Mouse (Mus musculus) liver, embryonic 16.5 days (tissue): ENCODE measurements around the gene Zswim2. TPM values are rescaled to one million over a fixed set of nuclear protein-coding genes. Genes with fewer than 3 reads are reported as not detected.
"Not testable (repeated sequence)": the region's sequence is repeated elsewhere in the genome, so short reads cannot be mapped to it uniquely, and the experiment has no call there.

ENCODE experiments used
- ATAC-seq: fragments of 200-750 bp; cut with Nextera tagmentation; 2 replicates; pipeline ENCODE4 v1.8.0; 2017; ENCODE audit warnings: low read depth, mild to moderate bottlenecking, moderate number of reproducible peaks, moderate library complexity
- H3K27ac ChIP-seq: fragments of 300-500 bp; sonication (generic); 2 replicates; pipeline ENCODE4 v1.5.1; 2014; ENCODE audit warnings: mild to moderate bottlenecking, low read length
- H3K27me3 ChIP-seq: fragments of 300-500 bp; sonication (generic); 2 replicates; pipeline ENCODE4 v1.6.1; 2014; ENCODE audit warnings: low read depth, low read length, mixed read lengths; ENCODE audit not compliant: control insufficient read depth, insufficient read depth
- H3K36me3 ChIP-seq: fragments of 300-500 bp; sonication (generic); 2 replicates; pipeline ENCODE4 v1.6.1; 2014; ENCODE audit warnings: mild to moderate bottlenecking; ENCODE audit not compliant: control insufficient read depth, insufficient read depth
- H3K4me1 ChIP-seq: fragments of 300-500 bp; sonication (generic); 2 replicates; pipeline ENCODE4 v1.6.1; 2014; ENCODE audit warnings: low read depth, low read length, mixed read lengths; ENCODE audit not compliant: control insufficient read depth
- H3K4me2 ChIP-seq: fragments of 300-500 bp; sonication (generic); 2 replicates; pipeline ENCODE4 v1.6.1; 2014; ENCODE audit warnings: low read depth, low read length, mixed read lengths
- H3K4me3 ChIP-seq: fragments of 300-500 bp; sonication (generic); 2 replicates; pipeline ENCODE4 v1.5.1; 2014; ENCODE audit warnings: low read depth, mild to moderate bottlenecking, low read length
- H3K9ac ChIP-seq: fragments of 300-500 bp; sonication (generic); 2 replicates; pipeline ENCODE4 v1.6.1; 2014; ENCODE audit warnings: low read depth, low read length
- H3K9me3 ChIP-seq: fragments of 300-500 bp; sonication (generic); replicated peaks from 2 replicates; pipeline ENCODE4 v1.6.1; 2016; ENCODE audit warnings: low read length; ENCODE audit not compliant: control insufficient read depth
- WGBS: fragments of 180-500 bp; shearing (Covaris S2); extraction: QIAGEN DNeasy Blood & Tissue Kit; methylation state at CpG from one replicate; pipeline ENCODE4 v1.1.7; 2014; ENCODE audit not compliant: insufficient replicate concordance; 5-methylcytosine and 5-hydroxymethylcytosine counted together
- polyA plus RNA-seq: library from polyadenylated mRNA; unstranded; fragments of >200 nt; fragmentation: Nextera tagmentation; extraction: Ambion mirVana; gene quantifications from 2 replicates; pipeline ENCODE4 v1.2.1, GENCODE M21; 2015

The Zswim2 gene
- polyA plus RNA-seq, result not detected in 2 replicates

DNA sequence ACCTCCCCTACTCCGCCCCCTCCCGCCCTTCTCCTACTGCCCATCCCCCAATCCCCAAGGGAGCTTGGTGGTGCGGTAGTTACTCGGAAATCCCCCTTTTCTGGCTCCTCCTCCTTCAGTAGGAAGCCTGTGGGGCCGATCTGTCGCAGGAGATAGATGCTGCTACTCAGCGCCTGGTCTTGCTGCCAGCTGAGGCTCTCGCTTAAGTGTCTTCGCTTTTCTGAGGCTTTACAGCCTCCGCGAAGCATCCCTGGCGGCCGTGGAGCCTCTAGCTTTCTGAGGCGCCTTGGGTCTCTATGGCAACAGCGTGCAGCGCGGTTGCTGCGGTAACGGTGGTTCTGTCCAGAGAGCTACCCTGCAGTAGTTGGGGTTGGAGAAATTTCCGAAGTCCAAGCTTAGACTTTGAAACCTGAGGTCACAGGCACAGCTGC, at the start of gene Zswim2:
TSS of gene Zswim2 (minus strand) at position 298 of the 431 bp plus-strand sequence.
- 1% methylated on average over 20 of the region's 20 CpGs for WGBS
- ATAC-seq, result no peak
- H3K4me2 ChIP-seq, result 0 out of 2 replicates have a peak within 1 kb of the TSS, but pooled peaks have one; percentile 30

DNA sequence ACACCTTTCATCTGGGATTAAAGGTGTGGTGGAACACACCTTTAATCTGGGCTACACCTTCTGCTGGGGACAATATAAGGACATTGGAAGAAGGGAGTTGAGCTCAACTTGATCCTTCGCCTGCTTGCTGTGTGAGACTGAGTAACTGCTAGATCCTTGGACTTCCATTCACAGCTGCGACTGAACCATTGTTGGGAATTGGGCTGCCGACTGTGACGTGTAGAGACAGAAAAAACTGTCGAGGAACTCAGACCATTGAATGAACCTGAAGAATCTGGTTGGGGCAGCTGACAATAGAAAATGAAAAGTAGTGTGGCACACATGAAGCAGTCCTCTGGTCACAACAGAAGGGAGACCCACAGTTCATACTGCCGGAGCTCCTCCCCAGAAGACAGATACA, 49.2 kb upstream of the Zswim2 start, which contains the start of gene Gm13691:
TSS of gene Gm13691 (plus strand) at position 301 of the 400 bp plus-strand sequence.
- H3K27ac ChIP-seq, H3K4me2 ChIP-seq, H3K4me1 ChIP-seq, H3K9me3 ChIP-seq, H3K36me3 ChIP-seq, ATAC-seq, H3K9ac ChIP-seq, H3K27me3 ChIP-seq, H3K4me3 ChIP-seq: not testable (repeated sequence)
- no CpG with 5 or more reads among the region's 6 CpGs for WGBS

More for the DNA sequence above, at the start of gene Zswim2:
- H3K27me3 ChIP-seq, result no peaks in the 10 kb centered on the region
- H3K36me3 ChIP-seq, result no peaks in the 10 kb centered on the region
- no peak within 1 kb of the TSS for H3K4me3 ChIP-seq
- H3K4me1 ChIP-seq, result no peaks in the 10 kb centered on the region
- H3K27ac ChIP-seq, result no peak within 1 kb of the TSS
- H3K9ac ChIP-seq, result no peak within 1 kb of the TSS
- no peaks in the 10 kb centered on the region for H3K9me3 ChIP-seq

DNA sequence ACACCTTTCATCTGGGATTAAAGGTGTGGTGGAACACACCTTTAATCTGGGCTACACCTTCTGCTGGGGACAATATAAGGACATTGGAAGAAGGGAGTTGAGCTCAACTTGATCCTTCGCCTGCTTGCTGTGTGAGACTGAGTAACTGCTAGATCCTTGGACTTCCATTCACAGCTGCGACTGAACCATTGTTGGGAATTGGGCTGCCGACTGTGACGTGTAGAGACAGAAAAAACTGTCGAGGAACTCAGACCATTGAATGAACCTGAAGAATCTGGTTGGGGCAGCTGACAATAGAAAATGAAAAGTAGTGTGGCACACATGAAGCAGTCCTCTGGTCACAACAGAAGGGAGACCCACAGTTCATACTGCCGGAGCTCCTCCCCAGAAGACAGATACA, 43.4 kb upstream of the Zswim2 start, which contains the start of gene Gm13697:
TSS of gene Gm13697 (plus strand) at position 301 of the 400 bp plus-strand sequence.
- not testable (repeated sequence) for ATAC-seq, H3K4me1 ChIP-seq, H3K36me3 ChIP-seq, H3K9ac ChIP-seq, H3K4me3 ChIP-seq, H3K27me3 ChIP-seq, H3K9me3 ChIP-seq, H3K27ac ChIP-seq, H3K4me2 ChIP-seq
- WGBS, result no CpG with 5 or more reads among the region's 6 CpGs

DNA sequence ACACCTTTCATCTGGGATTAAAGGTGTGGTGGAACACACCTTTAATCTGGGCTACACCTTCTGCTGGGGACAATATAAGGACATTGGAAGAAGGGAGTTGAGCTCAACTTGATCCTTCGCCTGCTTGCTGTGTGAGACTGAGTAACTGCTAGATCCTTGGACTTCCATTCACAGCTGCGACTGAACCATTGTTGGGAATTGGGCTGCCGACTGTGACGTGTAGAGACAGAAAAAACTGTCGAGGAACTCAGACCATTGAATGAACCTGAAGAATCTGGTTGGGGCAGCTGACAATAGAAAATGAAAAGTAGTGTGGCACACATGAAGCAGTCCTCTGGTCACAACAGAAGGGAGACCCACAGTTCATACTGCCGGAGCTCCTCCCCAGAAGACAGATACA, 37.6 kb upstream of the Zswim2 start, which contains the start of gene Gm13694:
TSS of gene Gm13694 (plus strand) at position 301 of the 400 bp plus-strand sequence.
- not testable (repeated sequence) for H3K4me3 ChIP-seq, ATAC-seq, H3K9ac ChIP-seq, H3K4me1 ChIP-seq, H3K9me3 ChIP-seq, H3K27ac ChIP-seq, H3K4me2 ChIP-seq, H3K27me3 ChIP-seq, H3K36me3 ChIP-seq
- no CpG with 5 or more reads among the region's 6 CpGs for WGBS

DNA sequence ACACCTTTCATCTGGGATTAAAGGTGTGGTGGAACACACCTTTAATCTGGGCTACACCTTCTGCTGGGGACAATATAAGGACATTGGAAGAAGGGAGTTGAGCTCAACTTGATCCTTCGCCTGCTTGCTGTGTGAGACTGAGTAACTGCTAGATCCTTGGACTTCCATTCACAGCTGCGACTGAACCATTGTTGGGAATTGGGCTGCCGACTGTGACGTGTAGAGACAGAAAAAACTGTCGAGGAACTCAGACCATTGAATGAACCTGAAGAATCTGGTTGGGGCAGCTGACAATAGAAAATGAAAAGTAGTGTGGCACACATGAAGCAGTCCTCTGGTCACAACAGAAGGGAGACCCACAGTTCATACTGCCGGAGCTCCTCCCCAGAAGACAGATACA, 31.8 kb upstream of the Zswim2 start, which contains the start of gene Gm13696:
TSS of gene Gm13696 (plus strand) at position 301 of the 400 bp plus-strand sequence.
- not testable (repeated sequence) for H3K4me3 ChIP-seq, H3K27me3 ChIP-seq, H3K36me3 ChIP-seq, H3K4me1 ChIP-seq, H3K9ac ChIP-seq, H3K9me3 ChIP-seq, ATAC-seq, H3K4me2 ChIP-seq, H3K27ac ChIP-seq
- WGBS, result no CpG with 5 or more reads among the region's 6 CpGs

DNA sequence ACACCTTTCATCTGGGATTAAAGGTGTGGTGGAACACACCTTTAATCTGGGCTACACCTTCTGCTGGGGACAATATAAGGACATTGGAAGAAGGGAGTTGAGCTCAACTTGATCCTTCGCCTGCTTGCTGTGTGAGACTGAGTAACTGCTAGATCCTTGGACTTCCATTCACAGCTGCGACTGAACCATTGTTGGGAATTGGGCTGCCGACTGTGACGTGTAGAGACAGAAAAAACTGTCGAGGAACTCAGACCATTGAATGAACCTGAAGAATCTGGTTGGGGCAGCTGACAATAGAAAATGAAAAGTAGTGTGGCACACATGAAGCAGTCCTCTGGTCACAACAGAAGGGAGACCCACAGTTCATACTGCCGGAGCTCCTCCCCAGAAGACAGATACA, 26.0 kb upstream of the Zswim2 start, which contains the start of gene Gm13695:
TSS of gene Gm13695 (plus strand) at position 301 of the 400 bp plus-strand sequence.
- H3K36me3 ChIP-seq, H3K27me3 ChIP-seq, H3K27ac ChIP-seq, H3K4me3 ChIP-seq, H3K4me1 ChIP-seq, H3K4me2 ChIP-seq, H3K9ac ChIP-seq, ATAC-seq, H3K9me3 ChIP-seq: not testable (repeated sequence)
- no CpG with 5 or more reads among the region's 6 CpGs for WGBS

DNA sequence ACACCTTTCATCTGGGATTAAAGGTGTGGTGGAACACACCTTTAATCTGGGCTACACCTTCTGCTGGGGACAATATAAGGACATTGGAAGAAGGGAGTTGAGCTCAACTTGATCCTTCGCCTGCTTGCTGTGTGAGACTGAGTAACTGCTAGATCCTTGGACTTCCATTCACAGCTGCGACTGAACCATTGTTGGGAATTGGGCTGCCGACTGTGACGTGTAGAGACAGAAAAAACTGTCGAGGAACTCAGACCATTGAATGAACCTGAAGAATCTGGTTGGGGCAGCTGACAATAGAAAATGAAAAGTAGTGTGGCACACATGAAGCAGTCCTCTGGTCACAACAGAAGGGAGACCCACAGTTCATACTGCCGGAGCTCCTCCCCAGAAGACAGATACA, 20.2 kb upstream of the Zswim2 start, which contains the start of gene Gm13693:
TSS of gene Gm13693 (plus strand) at position 301 of the 400 bp plus-strand sequence.
- H3K4me3 ChIP-seq, H3K9me3 ChIP-seq, H3K27ac ChIP-seq, H3K4me2 ChIP-seq, H3K27me3 ChIP-seq, H3K36me3 ChIP-seq, ATAC-seq, H3K9ac ChIP-seq, H3K4me1 ChIP-seq: not testable (repeated sequence)
- WGBS, result no CpG with 5 or more reads among the region's 6 CpGs

DNA sequence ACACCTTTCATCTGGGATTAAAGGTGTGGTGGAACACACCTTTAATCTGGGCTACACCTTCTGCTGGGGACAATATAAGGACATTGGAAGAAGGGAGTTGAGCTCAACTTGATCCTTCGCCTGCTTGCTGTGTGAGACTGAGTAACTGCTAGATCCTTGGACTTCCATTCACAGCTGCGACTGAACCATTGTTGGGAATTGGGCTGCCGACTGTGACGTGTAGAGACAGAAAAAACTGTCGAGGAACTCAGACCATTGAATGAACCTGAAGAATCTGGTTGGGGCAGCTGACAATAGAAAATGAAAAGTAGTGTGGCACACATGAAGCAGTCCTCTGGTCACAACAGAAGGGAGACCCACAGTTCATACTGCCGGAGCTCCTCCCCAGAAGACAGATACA, 14.4 kb upstream of the Zswim2 start, which contains the start of gene Gm13698:
TSS of gene Gm13698 (plus strand) at position 301 of the 400 bp plus-strand sequence.
- H3K4me3 ChIP-seq, ATAC-seq, H3K27ac ChIP-seq, H3K9ac ChIP-seq, H3K4me2 ChIP-seq, H3K27me3 ChIP-seq, H3K36me3 ChIP-seq, H3K4me1 ChIP-seq, H3K9me3 ChIP-seq: not testable (repeated sequence)
- WGBS, result no CpG with 5 or more reads among the region's 6 CpGs

DNA sequence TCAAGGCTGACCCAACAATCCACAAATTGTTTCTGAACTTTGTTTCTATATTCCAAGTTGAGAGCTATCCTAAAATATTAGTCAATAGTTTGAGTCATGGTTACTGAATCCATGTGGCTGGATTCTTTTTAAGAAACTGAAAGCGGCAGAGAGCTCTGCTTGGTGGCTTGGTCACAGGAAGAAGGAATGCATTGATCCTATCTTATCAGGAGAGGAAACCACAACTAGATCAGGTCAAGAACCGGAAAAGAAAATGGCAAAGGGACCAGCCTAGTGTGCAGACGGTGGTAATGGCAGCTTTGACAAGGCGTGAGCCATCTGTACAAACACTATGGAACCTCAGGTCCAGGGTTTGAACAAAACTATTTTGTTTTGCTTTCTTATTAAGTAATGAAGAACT, 764 bp upstream of the Zswim2 start:
- Histone ChIP-seq H3K27ac (no peak overlapping the region), H3K9ac (no peak overlapping the region), H3K9me3 (no peaks in the 10 kb centered on the region), H3K36me3 (no peaks in the 10 kb centered on the region), H3K4me2 (no peak overlapping the region), H3K4me3 (no peak overlapping the region), H3K27me3 (no peaks in the 10 kb centered on the region), H3K4me1 (no peaks in the 10 kb centered on the region)
- ATAC-seq, result no peak
- WGBS, result 14% methylated on average over 4 of the region's 4 CpGs
